Mouse (Mus musculus) monocyte, adult 5-6 weeks (primary cell): ENCODE results near the gene Glyr1. TPM values are rescaled to one million over a fixed set of nuclear protein-coding genes. Genes with fewer than 3 reads are reported as not detected.

Source experiments
- ATAC-seq: fragments of 153-309, 156-312 bp; replicated peaks from 2 replicates; pipeline ENCODE4 v1.8.0; 2017; ENCODE audit warnings: mild to moderate bottlenecking; ENCODE audit not compliant: low TSS enrichment, insufficient number of reproducible peaks, severe bottlenecking, poor library complexity, low FRiP score
- total RNA-seq: library from RNA; stranded (forward); fragments of 200-1000, 200-491, 200-594 nt; gene quantifications from 3 replicates; pipeline ENCODE4 v1.2.3, GENCODE M21; 2017

Glyr1 gene
- total RNA-seq, 1 experiment from 2014 or later: 139 TPM

DNA sequence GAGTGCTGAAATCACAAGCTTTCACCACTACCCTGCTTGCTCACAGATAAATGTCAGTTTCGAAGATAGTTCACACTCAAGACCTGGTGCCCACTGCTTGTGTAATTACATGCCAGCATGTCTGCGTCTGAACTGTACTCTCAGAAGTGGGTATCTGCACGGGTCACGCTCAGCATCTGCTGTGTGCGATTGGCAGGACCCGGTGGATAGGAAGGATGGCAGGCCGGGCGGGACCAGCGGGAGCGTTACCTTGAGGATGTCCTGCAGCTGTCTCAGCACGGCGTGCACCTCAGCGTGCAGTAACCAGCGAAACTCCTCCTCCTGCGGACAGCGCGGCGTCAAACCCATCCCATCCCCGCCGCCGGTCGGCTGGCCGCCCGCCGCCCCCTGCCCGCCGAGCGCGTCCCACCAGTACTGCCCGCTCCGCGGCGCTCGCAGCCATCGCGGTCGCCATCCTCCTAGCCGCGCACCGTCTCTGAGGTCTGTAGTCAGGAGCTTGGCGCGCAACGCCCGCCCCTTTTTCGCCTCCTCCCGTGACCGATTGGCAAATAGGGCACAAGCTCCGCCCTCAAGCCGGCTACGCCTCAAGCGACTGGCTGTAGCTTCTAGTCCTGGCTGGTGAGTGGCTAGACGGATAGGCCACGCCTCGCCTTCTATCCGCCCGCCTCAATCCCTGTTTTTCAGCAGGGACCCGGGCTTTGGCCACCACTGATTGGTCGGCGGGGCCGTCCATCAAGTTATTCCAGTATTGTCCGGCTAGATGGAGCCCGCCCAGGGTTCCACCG lies 36.4 kb downstream of the Glyr1 start, which contains the start of gene Rogdi:
Rogdi (minus strand) TSS at position 500 of the 785 bp plus-strand sequence.
- peak; percentile 96 for ATAC-seq

DNA sequence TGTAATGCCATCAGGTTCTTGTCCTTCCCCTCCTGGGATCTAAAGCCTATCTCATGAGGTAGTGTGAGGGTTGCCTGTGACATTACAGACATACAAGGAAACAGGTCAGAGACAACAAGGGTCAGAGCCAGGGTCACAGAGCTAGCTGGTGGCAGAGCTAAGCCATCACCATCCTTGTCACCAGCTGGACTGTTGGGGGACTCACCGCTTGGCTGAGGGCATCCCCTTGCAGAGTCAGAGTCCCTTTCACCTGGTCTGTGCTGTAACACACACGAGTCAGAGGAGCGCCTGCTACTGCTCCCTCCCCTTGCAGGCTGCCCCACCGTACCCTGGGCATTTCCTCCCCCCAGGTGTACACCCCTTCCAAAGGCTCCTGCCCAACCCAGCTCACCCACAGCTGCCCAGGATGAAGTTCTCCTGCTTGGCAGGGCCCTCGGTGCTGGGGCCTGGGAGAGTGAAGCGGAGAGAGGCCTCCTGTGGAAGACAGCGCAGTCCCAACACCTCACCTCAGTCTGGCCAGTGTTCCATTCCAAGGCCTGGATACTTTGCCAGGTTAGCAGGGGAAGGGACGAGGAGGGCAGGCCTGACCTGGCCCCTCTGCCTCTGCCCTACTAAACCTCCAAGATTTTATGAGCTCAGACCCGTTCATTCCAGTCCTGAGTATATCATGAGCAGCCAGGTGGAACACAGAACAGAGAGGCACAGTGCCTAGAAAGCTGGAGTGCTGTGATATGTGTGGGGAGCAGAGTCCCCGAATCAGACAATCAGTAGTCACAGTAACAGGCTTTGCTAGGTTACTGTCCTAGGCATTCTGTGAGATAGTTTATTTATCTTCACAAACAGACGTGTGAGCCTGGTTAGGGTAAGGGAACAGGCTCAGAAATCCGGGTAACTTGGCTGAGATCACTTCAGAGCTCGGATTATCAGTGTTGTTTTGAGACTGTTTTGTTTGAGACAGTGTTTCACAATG lies 37.3 kb downstream of the Glyr1 start:
- ATAC-seq: no peak

DNA sequence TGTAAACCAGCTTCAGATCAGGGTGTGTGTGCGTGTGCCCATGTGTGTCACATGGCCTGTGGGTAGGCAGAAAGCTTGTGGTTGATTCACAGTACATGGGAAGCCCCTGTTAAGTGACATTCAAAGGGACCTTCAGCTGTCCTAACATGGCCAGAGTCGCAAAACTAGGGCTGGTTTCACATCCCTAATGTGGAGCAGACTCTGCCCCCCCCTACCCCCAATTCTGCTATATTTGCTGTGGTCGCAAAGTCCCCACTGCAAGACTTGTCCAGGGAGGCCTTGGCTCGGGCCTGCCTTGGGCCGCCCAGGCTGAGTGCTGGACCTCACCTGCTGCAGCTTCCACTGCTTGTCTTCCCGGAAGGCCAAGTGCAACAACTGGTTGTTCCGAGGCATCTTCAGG lies 38.4 kb downstream of the Glyr1 start:
- ATAC-seq: no peak

DNA sequence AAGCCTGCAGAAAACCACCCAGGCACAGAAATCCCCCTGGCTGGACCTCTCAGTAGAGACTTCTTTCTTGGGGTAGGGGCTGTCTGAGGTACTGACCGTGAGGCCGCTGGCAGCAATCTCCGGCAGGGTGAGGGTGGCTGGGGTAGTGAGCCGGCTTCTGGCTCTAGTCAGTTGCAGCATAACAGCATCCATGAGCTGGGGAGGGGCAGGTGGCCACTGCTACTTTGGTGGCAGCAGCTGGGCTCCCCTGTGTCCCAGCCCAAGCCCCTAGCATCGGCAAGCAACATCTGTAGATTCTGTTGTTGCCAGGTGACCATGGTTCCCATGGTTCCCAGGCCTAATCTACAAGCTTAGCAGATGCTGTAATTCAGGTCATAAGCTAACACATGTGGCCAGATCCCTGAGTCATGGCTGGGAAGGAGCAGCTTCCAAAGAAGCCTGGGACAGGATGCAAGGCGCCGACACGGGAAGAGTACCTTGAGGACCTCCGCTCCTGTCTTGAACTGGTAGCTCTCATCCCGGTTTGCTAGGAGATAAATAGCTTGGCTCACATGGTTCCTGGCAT lies 39.2 kb downstream of the Glyr1 start:
- ATAC-seq: no peak

DNA sequence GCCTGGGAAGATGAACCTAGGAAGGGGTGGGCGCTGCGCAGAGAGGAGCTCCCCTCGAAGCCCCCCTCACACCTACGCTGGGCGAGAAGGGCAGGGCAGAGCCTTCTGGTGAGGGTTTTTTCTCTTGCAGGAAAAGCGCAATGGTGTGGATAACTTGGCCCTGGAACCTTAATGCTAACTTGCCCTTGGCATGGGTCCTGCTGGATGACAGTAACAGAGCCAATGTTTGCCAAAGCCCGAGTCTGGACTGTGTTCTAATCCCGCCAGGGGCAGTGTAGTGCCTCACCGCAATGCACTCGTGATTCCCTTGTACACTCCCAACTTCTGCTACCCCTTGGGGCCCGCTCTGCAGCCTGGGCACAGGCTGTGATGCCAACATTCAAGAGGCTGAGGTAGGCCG lies 41.6 kb downstream of the Glyr1 start:
- no peak for ATAC-seq

DNA sequence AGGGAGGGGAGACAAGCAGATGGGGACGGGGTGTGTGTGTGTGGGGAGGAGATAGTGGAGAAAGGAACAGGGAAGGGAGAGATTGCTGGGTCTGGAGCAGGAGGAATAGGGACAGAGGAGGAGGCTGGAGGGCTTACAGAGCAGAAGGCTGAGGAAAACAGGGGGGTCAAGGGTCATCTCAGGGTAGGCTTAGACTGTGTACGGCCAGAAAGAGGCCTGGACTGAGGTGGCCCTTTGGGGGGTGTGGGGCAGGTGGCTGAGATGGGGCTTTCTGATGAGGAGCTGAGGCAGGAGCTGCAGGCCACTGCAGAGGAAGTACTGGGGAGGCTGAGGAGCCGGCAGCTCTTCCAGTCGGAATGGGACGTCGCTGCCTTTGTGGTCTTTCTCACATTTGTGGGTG lies 42.2 kb downstream of the Glyr1 start:
- ATAC-seq: no peak

DNA sequence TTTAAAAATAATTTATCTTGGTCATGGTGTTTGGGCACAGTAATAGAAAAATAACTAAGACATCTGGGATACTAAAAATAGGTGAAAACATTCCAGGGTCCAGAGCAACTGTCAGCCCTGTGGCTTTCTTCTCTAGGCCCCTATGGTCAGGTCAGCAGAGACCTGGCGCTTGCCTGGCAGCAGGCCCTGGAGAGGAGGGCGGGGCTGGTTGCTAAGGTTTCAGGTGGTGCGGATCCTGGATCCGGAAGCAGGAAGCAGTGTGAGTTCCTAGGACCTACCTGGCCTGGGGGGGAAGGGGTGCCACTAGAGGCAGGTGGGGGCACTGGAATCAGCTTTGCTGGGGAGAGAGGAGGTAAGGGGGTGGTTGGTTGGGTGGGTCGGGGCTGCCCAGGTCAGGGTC lies 42.6 kb downstream of the Glyr1 start, which contains the start of gene Smim22:
Smim22 (plus strand) TSS at position 222 of the 400 bp plus-strand sequence.
- ATAC-seq: no peak

DNA sequence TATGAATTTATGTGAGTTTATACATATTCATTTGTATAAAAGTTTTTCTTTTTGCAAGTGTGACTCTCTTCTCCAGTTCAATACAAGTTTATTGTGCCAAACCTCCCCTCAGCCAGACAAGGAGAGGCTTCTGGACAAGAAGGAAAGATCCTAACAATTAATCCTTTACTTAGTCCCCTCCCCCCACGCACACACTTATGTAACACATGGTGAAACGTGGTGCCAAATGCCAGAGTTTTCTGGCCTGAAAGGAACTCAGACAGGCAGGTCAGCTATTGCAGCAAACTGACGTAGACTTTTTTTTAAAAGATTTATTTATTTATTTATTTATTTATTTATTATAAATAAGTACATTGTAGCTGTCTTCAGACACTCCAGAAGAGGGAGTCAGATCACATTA lies 49.1 kb downstream of the Glyr1 start:
- ATAC-seq: no peak

DNA sequence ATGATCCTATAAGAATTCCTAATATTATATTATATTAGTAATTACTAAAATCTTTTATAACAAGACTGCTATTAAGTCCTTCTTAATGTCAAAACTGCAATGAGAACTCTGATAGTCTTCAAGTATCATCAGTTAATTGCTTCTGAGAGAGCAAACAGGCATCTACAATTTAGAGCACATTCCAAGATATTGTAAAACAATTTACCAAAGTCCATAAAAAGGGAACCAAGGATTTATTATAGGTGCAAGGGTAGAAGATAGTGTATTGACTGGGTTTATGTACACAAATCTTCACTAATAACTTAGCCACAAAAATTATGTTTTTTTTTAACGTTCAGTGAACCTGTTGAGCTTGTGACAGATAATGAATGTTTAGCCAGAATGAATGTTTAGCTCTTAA lies 50.7 kb downstream of the Glyr1 start:
- no peak for ATAC-seq

DNA sequence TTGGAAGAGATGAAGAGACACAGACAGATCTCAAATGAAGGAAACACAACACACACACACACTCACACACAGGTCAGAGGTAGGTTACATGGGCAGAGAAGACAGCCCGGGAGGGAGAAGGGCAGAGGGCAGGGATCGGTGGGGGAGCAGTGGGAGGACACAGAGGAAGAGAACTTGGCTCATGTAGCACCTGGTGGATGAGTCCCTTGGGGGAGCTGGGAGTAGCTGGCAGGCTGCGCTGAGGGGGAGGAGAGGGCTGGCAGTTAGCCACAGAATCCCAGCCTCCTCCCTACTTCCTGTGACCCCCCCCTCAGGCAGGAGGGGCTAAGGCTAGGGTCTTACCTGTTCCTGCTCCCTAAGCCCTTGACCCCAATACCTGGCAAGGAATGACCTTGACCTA lies 52.1 kb downstream of the Glyr1 start, which contains the start of gene Sept12:
Sept12 (minus strand) TSS at position 300 of the 400 bp plus-strand sequence.
- ATAC-seq: no peak

DNA sequence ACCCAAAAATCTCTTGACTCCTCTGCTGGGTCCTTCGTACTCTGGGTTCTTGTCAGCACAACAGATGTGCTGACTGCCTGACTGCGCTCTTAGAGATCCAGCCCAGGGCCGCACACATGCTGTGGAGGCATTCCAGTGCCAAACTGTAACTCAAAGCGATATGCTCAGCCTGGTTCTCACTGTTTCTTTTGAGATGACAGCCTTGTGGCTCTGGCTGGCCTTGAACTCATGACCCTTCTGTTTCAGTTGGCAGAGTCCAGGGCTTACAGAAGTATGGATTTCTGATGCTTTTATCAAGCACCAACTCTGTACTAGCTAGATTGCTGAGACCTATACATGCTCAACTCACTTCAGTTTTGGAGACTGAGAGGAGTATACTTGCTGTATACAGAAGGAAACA lies 56.4 kb downstream of the Glyr1 start:
- no peak for ATAC-seq

DNA sequence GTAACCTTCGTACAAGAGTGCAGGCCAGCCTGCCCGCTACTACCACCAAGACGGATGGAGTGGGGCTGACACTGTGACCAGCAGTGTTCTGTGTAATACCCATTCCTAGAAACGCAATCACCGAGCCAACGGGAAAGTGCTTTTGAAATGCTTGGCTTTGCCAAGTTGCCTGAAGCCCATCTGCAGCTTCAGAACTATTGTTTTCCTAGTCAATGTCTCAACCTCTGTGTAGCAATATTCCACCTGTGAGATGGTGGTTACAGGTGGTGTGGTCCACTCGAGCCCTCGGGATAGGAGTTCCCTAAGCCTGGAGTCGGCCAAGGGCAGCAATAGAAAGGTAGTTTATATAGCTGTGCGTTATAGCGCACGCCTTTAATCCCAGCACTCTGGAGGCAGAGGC lies 64.9 kb downstream of the Glyr1 start:
- no peak for ATAC-seq

DNA sequence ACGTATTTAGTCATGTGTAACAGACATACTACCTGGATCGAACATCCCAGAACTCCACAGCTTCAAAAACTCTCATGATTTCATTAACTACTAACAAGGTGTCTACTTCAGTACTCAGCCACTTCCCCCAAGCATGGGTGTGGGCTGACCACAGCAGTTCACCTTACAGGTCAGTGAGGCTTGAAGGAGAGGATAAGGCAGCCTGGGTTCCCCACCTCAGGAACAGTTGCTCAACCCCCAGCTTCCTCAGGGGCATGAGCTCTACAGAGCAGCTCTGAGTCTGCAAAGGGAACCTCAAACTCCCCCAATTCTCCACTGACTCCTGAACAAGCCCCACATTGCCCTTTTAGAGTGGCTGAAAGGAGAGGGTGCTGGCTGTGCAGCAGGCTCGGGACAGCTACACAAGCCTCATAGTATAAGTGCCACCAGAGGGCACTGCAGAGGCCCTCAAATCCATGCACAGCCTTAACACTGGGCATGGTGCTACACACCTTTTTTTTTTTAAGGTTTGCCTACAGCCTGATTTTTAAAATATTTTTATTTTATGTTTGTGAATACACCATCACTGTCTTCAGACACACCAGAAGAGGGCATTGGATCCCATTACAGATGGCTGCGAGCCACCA lies 69.8 kb downstream of the Glyr1 start:
- 0 out of 2 replicates have a peak, but pooled peaks have one; percentile 43 for ATAC-seq

DNA sequence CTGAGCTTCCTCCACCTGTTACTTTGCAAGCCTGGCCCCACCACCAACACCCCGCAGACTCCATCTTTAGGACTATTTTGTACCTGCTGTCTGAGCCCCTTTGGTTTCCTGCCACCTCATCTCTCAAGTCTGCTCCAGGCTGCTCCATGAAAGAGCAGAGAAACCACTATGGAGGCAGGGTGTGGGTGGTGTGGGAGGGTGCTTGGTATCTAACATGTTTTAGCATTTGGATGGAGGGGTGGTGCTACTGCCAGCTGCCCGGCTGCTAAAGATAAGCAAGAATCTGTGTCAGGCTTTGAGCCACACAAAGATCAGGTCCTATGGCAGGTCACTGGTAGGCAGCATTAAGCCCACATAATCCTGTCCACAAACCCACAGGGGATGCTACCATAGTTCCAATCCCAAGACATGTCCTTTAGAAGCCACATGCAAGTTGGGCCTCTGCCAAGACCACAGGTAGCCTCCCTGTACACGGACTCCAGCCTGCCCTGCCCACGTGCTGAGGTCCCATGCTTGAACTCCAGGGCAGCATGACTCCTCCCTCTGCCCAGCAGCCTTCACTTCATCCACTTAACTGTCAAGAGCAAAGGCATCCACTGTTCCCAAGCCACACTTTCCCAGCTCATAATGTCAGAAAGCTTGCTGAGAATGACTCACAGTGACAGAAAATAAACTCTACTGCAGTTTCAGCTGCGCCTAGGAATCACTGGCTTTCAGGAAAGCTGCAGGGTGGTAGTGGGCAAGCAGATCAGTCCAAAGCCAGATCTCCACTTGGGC lies 71.2 kb downstream of the Glyr1 start:
- no peak for ATAC-seq

DNA sequence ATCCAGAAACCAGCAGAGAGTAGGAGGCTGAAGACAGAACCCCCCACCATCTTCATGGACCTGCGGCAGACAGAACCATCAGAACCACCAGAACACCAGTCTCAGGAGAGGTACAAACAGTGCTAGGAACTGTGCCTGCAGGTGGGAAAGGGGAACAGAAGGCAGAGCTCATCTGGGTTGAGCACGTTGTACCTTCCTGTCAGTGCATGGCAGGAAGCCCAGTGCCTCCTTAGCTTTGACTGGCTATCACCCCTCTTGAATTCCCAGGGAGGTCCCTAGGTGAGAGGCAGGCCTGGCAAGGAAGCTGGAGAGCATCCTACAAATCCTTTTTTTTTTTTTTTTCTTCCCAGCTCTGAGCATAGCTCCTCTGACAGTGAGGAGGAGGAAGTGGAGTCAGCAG lies 73.5 kb downstream of the Glyr1 start:
- ATAC-seq: no peak

DNA sequence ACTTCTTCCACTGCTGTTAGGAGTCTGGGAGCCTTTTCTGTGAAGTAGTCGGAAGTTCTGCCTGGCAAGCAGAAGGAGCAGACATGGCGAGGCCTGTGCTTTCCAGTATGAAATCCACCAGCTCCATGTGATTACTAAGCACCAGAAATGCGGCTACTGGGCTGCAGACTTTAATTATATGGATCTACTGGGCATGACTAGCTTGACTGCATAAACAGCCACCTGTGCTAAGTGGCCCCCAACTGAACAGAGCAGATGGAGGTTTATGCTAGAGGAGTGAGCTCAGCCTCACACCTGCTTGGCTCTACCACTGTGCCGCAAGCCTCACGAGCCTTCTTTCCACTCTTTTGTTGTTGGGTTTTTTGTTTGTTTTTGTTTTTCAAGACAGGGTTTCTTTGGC lies 75.1 kb downstream of the Glyr1 start:
- no peak for ATAC-seq

DNA sequence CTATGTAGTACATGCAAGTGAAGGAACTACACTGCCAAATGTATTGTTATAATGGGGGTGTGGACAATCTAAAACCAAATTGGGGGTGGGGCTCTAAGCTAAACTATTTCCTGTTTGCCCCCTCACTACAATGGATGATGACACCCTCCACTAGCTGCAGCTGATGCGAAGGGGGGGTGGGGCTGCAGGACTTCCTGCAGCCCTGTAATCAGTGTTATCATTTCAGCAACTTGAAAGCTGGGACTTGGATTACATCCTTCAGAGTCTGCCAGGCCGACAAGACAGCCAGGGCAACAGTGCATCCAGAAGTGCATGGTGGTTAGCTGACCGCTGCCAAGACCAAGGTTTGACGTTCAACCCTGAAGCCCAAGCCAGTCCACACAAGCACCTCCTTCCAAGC lies 78.0 kb downstream of the Glyr1 start:
- ATAC-seq: no peak
